In genomic region chr3:35027898-35028297, GRCm38 (mm10) we compare ENCODE assay signal across 13 mouse cellular contexts.
A peak's percentile ranks its signal among the peaks of the same experiment; 100 is the strongest.
DNase-seq lines count a peak whose midpoint lies in the region; ATAC-seq and TF ChIP-seq lines count a peak whose summit lies in the region.
"Had no signal": no experiment of that assay in that cellular context is flagged by ENCODE, and none has a peak within 500 bp of the region (broad histone marks: within the 10 kb centered on the region; RNA-seq: fewer than 3 reads in every experiment).

No protein-coding gene starts in this region.

- H3K36me3 ChIP-seq in forebrain, embryonic 13.5 days (ENCODE audit: poor library complexity, severe bottlenecking) = no peaks in the 10 kb centered on the region
- no peaks in the 10 kb centered on the region for H3K36me3 ChIP-seq in forebrain, postnatal 0 days (ENCODE audit: insufficient read depth)
- no peaks in the 10 kb centered on the region for H3K36me3 ChIP-seq in kidney, postnatal 0 days (ENCODE audit: insufficient read depth, low read length)
- no peaks in the 10 kb centered on the region for H3K36me3 ChIP-seq in limb, embryonic 12.5 days
- H3K36me3 ChIP-seq: liver, embryonic 15.5 days had no signal

- no peak overlapping the region for H3K9ac ChIP-seq in forebrain, embryonic 13.5 days
- no peak overlapping the region for H3K9ac ChIP-seq in forebrain, postnatal 0 days
- H3K9ac ChIP-seq in kidney, postnatal 0 days (ENCODE audit: low read depth, low read length) = no peak overlapping the region
- H3K9ac ChIP-seq in limb, embryonic 12.5 days (replicated peaks) = no peak overlapping the region
- H3K9ac ChIP-seq: liver, embryonic 15.5 days had no signal

- no peak for DNase-seq in forebrain, postnatal 0 days
- no peak for DNase-seq in kidney, postnatal 0 days (ENCODE audit: low spot score)
- no peak for DNase-seq in kidney, postnatal 10 days
- peak; percentile 66 for DNase-seq in ZHBTc4 (ENCODE audit: low read depth, low spot score)
- DNase-seq in retina, postnatal 1 day = no peak
- DNase-seq in layer of hippocampus, adult 2 months (ENCODE audit: low spot score in 2 of 2) = no peak
- DNase-seq: adrenal gland, adult 2 months; kidney, adult 11 months; right cerebral cortex, postnatal 4 days had no signal

- no peak overlapping the region for H3K4me2 ChIP-seq in forebrain, embryonic 13.5 days
- no peak overlapping the region for H3K4me2 ChIP-seq in forebrain, postnatal 0 days (ENCODE audit: low read depth)
- no peak overlapping the region for H3K4me2 ChIP-seq in kidney, postnatal 0 days (ENCODE audit: low read length)
- H3K4me2 ChIP-seq in limb, embryonic 12.5 days = peak overlapping the region; percentile 34
- H3K4me2 ChIP-seq: liver, embryonic 15.5 days had no signal

- H3K4me3 ChIP-seq in forebrain, embryonic 13.5 days = no peak overlapping the region
- no peak overlapping the region for H3K4me3 ChIP-seq in forebrain, postnatal 0 days (ENCODE audit: low read depth, low read length)
- no peak overlapping the region for H3K4me3 ChIP-seq in kidney, postnatal 0 days (replicated peaks; ENCODE audit: low read depth, low read length)
- H3K4me3 ChIP-seq in limb, embryonic 12.5 days (replicated peaks) = no peak overlapping the region
- no peak overlapping the region for H3K4me3 ChIP-seq in layer of hippocampus, adult 2 months
- H3K4me3 ChIP-seq: left cerebral cortex, adult 2 months; liver, embryonic 15.5 days had no signal

- no peak overlapping the region for H3K27ac ChIP-seq in forebrain, embryonic 13.5 days
- H3K27ac ChIP-seq in forebrain, postnatal 0 days (ENCODE audit: low read depth, low read length) = no peak overlapping the region
- no peak overlapping the region for H3K27ac ChIP-seq in kidney, postnatal 0 days
- no peak overlapping the region for H3K27ac ChIP-seq in limb, embryonic 12.5 days
- H3K27ac ChIP-seq in layer of hippocampus, adult 2 months = no peak overlapping the region
- H3K27ac ChIP-seq: left cerebral cortex, adult 2 months; liver, embryonic 15.5 days had no signal

- no peaks in the 10 kb centered on the region for H3K27me3 ChIP-seq in forebrain, embryonic 13.5 days
- H3K27me3 ChIP-seq in forebrain, postnatal 0 days (ENCODE audit: insufficient read depth, low read length) = no peaks in the 10 kb centered on the region
- H3K27me3 ChIP-seq in kidney, postnatal 0 days (ENCODE audit: insufficient read depth, low read length) = no peaks in the 10 kb centered on the region
- no peaks in the 10 kb centered on the region for H3K27me3 ChIP-seq in limb, embryonic 12.5 days
- H3K27me3 ChIP-seq: liver, embryonic 15.5 days had no signal

- H3K9me3 ChIP-seq in forebrain, embryonic 13.5 days (replicated peaks) = no peaks in the 10 kb centered on the region
- H3K9me3 ChIP-seq in forebrain, postnatal 0 days (ENCODE audit: low read length) = no peaks in the 10 kb centered on the region
- H3K9me3 ChIP-seq in kidney, postnatal 0 days (replicated peaks; ENCODE audit: low read length) = no peaks in the 10 kb centered on the region
- no peaks in the 10 kb centered on the region for H3K9me3 ChIP-seq in limb, embryonic 12.5 days
- H3K9me3 ChIP-seq: liver, embryonic 15.5 days had no signal

- WGBS in forebrain, embryonic 13.5 days = 15% methylated on average over 5 of the region's 5 CpGs
- WGBS in forebrain, postnatal 0 days = 21% methylated on average over 5 of the region's 5 CpGs
- 11% methylated on average over 5 of the region's 5 CpGs for WGBS in kidney, postnatal 0 days
- 9% methylated on average over 5 of the region's 5 CpGs for WGBS in limb, embryonic 12.5 days

- no peak for TF ChIP-seq CTCF in forebrain, postnatal 0 days (IDR thresholded peaks at IDR 0.05; ENCODE audit: low read depth)
- no peak for TF ChIP-seq CTCF in kidney, postnatal 0 days (IDR thresholded peaks at IDR 0.05; ENCODE audit: low read depth)
- TF ChIP-seq CTCF in layer of hippocampus, adult 2 months (conservative IDR thresholded peaks at IDR 0.05) = no peak

- 0 out of 2 replicates have a peak, but pooled peaks have one; percentile 45 for ATAC-seq in forebrain, embryonic 13.5 days
- ATAC-seq in forebrain, postnatal 0 days = no peak
- 0 out of 2 replicates have a peak, but pooled peaks have one; percentile 54 for ATAC-seq in kidney, postnatal 0 days (replicated peaks; ENCODE audit: low FRiP score, low read depth)
- ATAC-seq in limb, embryonic 12.5 days (ENCODE audit: insufficient number of reproducible peaks, insufficient read depth, low FRiP score, low TSS enrichment, low read depth) = peak; percentile 86

- peaks cover 5% of the 10 kb centered on the region for H3K4me1 ChIP-seq in forebrain, embryonic 13.5 days
- 0 out of 2 replicates have a peak, but pooled peaks cover 2% of the 10 kb centered on the region for H3K4me1 ChIP-seq in forebrain, postnatal 0 days (ENCODE audit: insufficient read depth)
- H3K4me1 ChIP-seq in kidney, postnatal 0 days (replicated peaks; ENCODE audit: insufficient read depth, low read length) = peaks cover 6% of the 10 kb centered on the region; the same call in 1 of the 2 replicates
- H3K4me1 ChIP-seq in limb, embryonic 12.5 days (replicated peaks) = peaks cover 17% of the 10 kb centered on the region
- H3K4me1 ChIP-seq: liver, embryonic 15.5 days had no signal
